Comparison of ENCODE assay signal across 31 mouse cellular contexts in genomic region chr14:62328606-62329005, GRCm38 (mm10). TPM values are rescaled to one million over a fixed set of nuclear protein-coding genes. Genes with fewer than 3 reads are reported as not detected.
DNase-seq lines count a peak whose midpoint lies in the region; ATAC-seq and TF ChIP-seq lines count a peak whose summit lies in the region.
"Had no signal": no experiment of that assay in that cellular context is flagged by ENCODE, and none has a peak within 500 bp of the region (broad histone marks: within the 10 kb centered on the region; RNA-seq: fewer than 3 reads in every experiment).

No protein-coding gene starts in this region.

- no peak overlapping the region for H3K9ac ChIP-seq in heart, embryonic 12.5 days
- H3K9ac ChIP-seq in kidney, embryonic 15.5 days, result no peak overlapping the region
- no peak overlapping the region for H3K9ac ChIP-seq in liver, adult 2 months (ENCODE audit: low read depth, low read length)
- H3K9ac ChIP-seq in liver, postnatal 0 days (replicated peaks), result no peak overlapping the region
- H3K9ac ChIP-seq: hindbrain, embryonic 12.5 days; intestine, embryonic 15.5 days; midbrain, embryonic 15.5 days; neural tube, embryonic 12.5 days had no signal

- H3K4me1 ChIP-seq in heart, embryonic 12.5 days (replicated peaks), result peaks cover 25% of the 10 kb centered on the region
- peaks cover 26% of the 10 kb centered on the region for H3K4me1 ChIP-seq in kidney, embryonic 15.5 days
- peaks cover 2% of the 10 kb centered on the region; the same call in 1 of the 2 replicates for H3K4me1 ChIP-seq in liver, adult 2 months (ENCODE audit: control insufficient read depth, insufficient read depth, low read length)
- H3K4me1 ChIP-seq in liver, postnatal 0 days (ENCODE audit: insufficient read depth), result peaks cover 13% of the 10 kb centered on the region

- H3K27me3 ChIP-seq in heart, embryonic 12.5 days (replicated peaks), result no peaks in the 10 kb centered on the region
- H3K27me3 ChIP-seq in kidney, embryonic 15.5 days, result no peaks in the 10 kb centered on the region
- H3K27me3 ChIP-seq in liver, adult 2 months (ENCODE audit: control insufficient read depth, insufficient read depth, low read length), result no peaks in the 10 kb centered on the region
- H3K27me3 ChIP-seq in liver, postnatal 0 days (ENCODE audit: insufficient read depth, low read length), result no peaks in the 10 kb centered on the region
- H3K27me3 ChIP-seq: CH12.LX; hindbrain, embryonic 12.5 days; intestine, embryonic 15.5 days; liver, embryonic 13.5 days; midbrain, embryonic 15.5 days; neural tube, embryonic 12.5 days had no signal

- no peaks in the 10 kb centered on the region for H3K9me3 ChIP-seq in heart, embryonic 12.5 days (replicated peaks)
- no peaks in the 10 kb centered on the region for H3K9me3 ChIP-seq in kidney, embryonic 15.5 days (replicated peaks)
- H3K9me3 ChIP-seq in liver, postnatal 0 days (ENCODE audit: low read length), result no peaks in the 10 kb centered on the region
- H3K9me3 ChIP-seq: G1E; hindbrain, embryonic 12.5 days; intestine, embryonic 15.5 days; liver, embryonic 13.5 days; midbrain, embryonic 15.5 days; neural tube, embryonic 12.5 days had no signal

- WGBS in heart, embryonic 12.5 days, result 42% methylated on average over 6 of the region's 6 CpGs
- 52% methylated on average over 6 of the region's 6 CpGs for WGBS in kidney, embryonic 15.5 days
- WGBS in liver, adult 2 months, result 50% methylated on average over 6 of the region's 6 CpGs
- 55% methylated on average over 6 of the region's 6 CpGs for WGBS in liver, postnatal 0 days (ENCODE audit: insufficient replicate concordance)

- no peak for TF ChIP-seq CTCF in liver, adult 2 months (IDR thresholded peaks at IDR 0.05; ENCODE audit: low read depth, low read length)
- no peak for TF ChIP-seq CTCF in liver, postnatal 0 days (IDR thresholded peaks at IDR 0.05; ENCODE audit: low read depth)

- H3K27ac ChIP-seq in heart, embryonic 12.5 days (ENCODE audit: poor library complexity, severe bottlenecking), result no peak overlapping the region
- no peak overlapping the region for H3K27ac ChIP-seq in kidney, embryonic 15.5 days
- H3K27ac ChIP-seq in liver, adult 2 months (replicated peaks; ENCODE audit: insufficient read depth, low read depth, low read length), result no peak overlapping the region
- H3K27ac ChIP-seq in liver, postnatal 0 days (ENCODE audit: low read depth), result no peak overlapping the region
- H3K27ac ChIP-seq: hindbrain, embryonic 12.5 days; hindbrain, postnatal 0 days; intestine, embryonic 15.5 days; liver, embryonic 13.5 days; midbrain, embryonic 15.5 days; neural tube, embryonic 12.5 days had no signal

- ATAC-seq in heart, embryonic 12.5 days (ENCODE audit: insufficient number of reproducible peaks, low FRiP score), result no peak
- no peak for ATAC-seq in kidney, embryonic 15.5 days (replicated peaks; ENCODE audit: low FRiP score)
- ATAC-seq in liver, postnatal 0 days, result no peak
- ATAC-seq in frontal cortex, adult (ENCODE audit: low TSS enrichment), result no peak
- ATAC-seq: forebrain, embryonic 16.5 days; hindbrain, postnatal 0 days; intestine, embryonic 15.5 days; midbrain, embryonic 15.5 days had no signal

- H3K4me2 ChIP-seq in heart, embryonic 12.5 days, result no peak overlapping the region
- H3K4me2 ChIP-seq in kidney, embryonic 15.5 days, result no peak overlapping the region
- H3K4me2 ChIP-seq in liver, postnatal 0 days (ENCODE audit: low read depth, low read length), result no peak overlapping the region
- H3K4me2 ChIP-seq: hindbrain, embryonic 12.5 days; intestine, embryonic 15.5 days; liver, embryonic 13.5 days; midbrain, embryonic 15.5 days; neural tube, embryonic 12.5 days had no signal

- no peak for TF ChIP-seq EP300 in liver, postnatal 0 days (IDR thresholded peaks at IDR 0.05; ENCODE audit: low read depth)

- H3K36me3 ChIP-seq in heart, embryonic 12.5 days, result no peaks in the 10 kb centered on the region
- no peaks in the 10 kb centered on the region for H3K36me3 ChIP-seq in kidney, embryonic 15.5 days
- H3K36me3 ChIP-seq in liver, adult 2 months (ENCODE audit: control insufficient read depth, insufficient read depth, low read length), result no peaks in the 10 kb centered on the region
- H3K36me3 ChIP-seq in liver, postnatal 0 days (replicated peaks; ENCODE audit: insufficient read depth, low read length), result no peaks in the 10 kb centered on the region
- H3K36me3 ChIP-seq: hindbrain, embryonic 12.5 days; intestine, embryonic 15.5 days; liver, embryonic 13.5 days; midbrain, embryonic 15.5 days; neural tube, embryonic 12.5 days had no signal

- peak; percentile 82 for DNase-seq in heart, adult 11 months
- peak; percentile 66 for DNase-seq in kidney, adult 9 months
- DNase-seq in liver, adult 2 months (ENCODE audit: extremely low read depth, low read depth, low spot score), result peak; percentile 13
- DNase-seq in liver, postnatal 0 days, result no peak
- DNase-seq in testis, postnatal 10 days (ENCODE audit: low spot score), result peak; percentile 36
- DNase-seq: adrenal gland, postnatal 14 days; cerebellum, adult 2 months; cerebellum, postnatal 14 days; heart, postnatal 36 days; layer of hippocampus, adult 9-11 months; liver, embryonic 13.5 days; lung, adult 2 months; lung, postnatal 10 days; right cerebral cortex, adult 18-20 months; spleen, adult 18-20 months; thymus, postnatal 4 days had no signal

- H3K79me2 ChIP-seq in liver, adult 2 months (ENCODE audit: control insufficient read depth, insufficient read depth, low read length), result peaks cover 3% of the 10 kb centered on the region; the same call in 1 of the 2 replicates

- TF ChIP-seq POLR2A in liver, adult 2 months (IDR thresholded peaks at IDR 0.05; ENCODE audit: extremely low read depth, insufficient read depth, low read length), result no peak

- no peak overlapping the region for H3K4me3 ChIP-seq in heart, embryonic 12.5 days
- no peak overlapping the region for H3K4me3 ChIP-seq in kidney, embryonic 15.5 days (replicated peaks)
- H3K4me3 ChIP-seq in liver, adult 2 months (ENCODE audit: insufficient read depth, low read depth, low read length), result no peak overlapping the region
- no peak overlapping the region for H3K4me3 ChIP-seq in liver, postnatal 0 days (ENCODE audit: low read depth, low read length)
- H3K4me3 ChIP-seq: erythroblast, embryonic 14.5 days; hindbrain, embryonic 12.5 days; intestine, embryonic 15.5 days; liver, embryonic 13.5 days; midbrain, embryonic 15.5 days; myocyte; neural tube, embryonic 12.5 days had no signal

RNA-seq across cellular contexts. Expression of gene Dleu7, which starts 35.8 kb away (rescaled TPM):
- 1.4 and 1.7 TPM in 2 replicates for polyA plus RNA-seq in heart, embryonic 12.5 days (2016; fragmentation: Nextera tagmentation; extraction: Ambion mirVana)
- polyA plus RNA-seq in kidney, embryonic 15.5 days (2015; fragmentation: Nextera tagmentation; extraction: Ambion mirVana), result 4.2 and 4.8 TPM in 2 replicates
- 0.20 TPM in 1 of 2 replicates, not detected in the other for total RNA-seq in liver, adult 2 months (2014; rRNA removed)
- 0.05 TPM in 1 of 2 replicates, not detected in the other for polyA plus RNA-seq in liver, adult 2 months (2012; rRNA removed)
- 0.08 and 0.15 TPM in 2 replicates for polyA plus RNA-seq in liver, postnatal 0 days (2015; fragmentation: Nextera tagmentation; extraction: Ambion mirVana)
- total RNA-seq: adrenal gland, postnatal 14 days; CH12.LX; G1E; gastrocnemius, adult 8-10 months; heart, postnatal 36 days had no signal
- polyA plus RNA-seq: C2C12; erythroblast, embryonic 14.5 days; G1E; lung, adult 2 months had no signal

RNA-seq across cellular contexts. Expression of gene Rnaseh2b, which starts 36.2 kb away (rescaled TPM):
- 69.1 and 76.0 TPM in 2 replicates for polyA plus RNA-seq in heart, embryonic 12.5 days (2016; fragmentation: Nextera tagmentation; extraction: Ambion mirVana)
- 53.6 and 56.5 TPM in 2 replicates for polyA plus RNA-seq in kidney, embryonic 15.5 days (2015; fragmentation: Nextera tagmentation; extraction: Ambion mirVana)
- total RNA-seq in liver, adult 2 months (2014; rRNA removed), result 5.6 and 5.9 TPM in 2 replicates
- 0.85 and 1.3 TPM in 2 replicates for polyA plus RNA-seq in liver, adult 2 months (2012; rRNA removed)
- 40.2 and 40.8 TPM in 2 replicates for polyA plus RNA-seq in liver, postnatal 0 days (2015; fragmentation: Nextera tagmentation; extraction: Ambion mirVana)

Comparison
In these comparisons a context has a peak if more than half of its experiments do, and no peak if none do; other contexts are left out.
1. RNA of gene Rnaseh2b, which starts 36.2 kb away (polyA plus RNA-seq): 69.1 to 76.0 TPM in heart, embryonic 12.5 days, 53.6 to 56.5 TPM in kidney, embryonic 15.5 days and 40.2 to 40.8 TPM in liver, postnatal 0 days; 0.85 to 1.3 TPM in liver, adult 2 months; every median in the first group is over 10 times any median in the second.